Mouse (Mus musculus): ENCODE measurements around the gene Olfr354.

DNA sequence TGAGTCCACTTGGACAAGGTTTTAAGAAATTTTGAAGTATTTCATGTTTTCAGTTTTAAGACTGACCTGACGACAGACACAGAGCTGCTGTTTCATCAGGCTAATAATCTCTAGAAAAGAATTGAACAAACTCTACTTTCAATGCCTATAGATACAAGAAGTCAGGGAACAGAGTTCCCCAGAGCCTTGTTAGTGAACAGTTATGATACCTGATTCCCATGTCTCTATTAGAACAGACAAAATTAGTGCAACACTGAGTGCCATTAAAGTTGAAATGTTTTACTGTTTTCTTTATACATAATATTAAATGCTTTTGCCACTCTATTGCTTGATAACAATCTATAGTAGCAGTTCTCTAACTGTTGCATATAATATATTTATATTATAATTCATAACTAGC lies 42.9 kb upstream of the Olfr354 start, which contains the start of gene Olfr351:
- no peak for TF ChIP-seq GATA1 (IDR thresholded peaks at IDR 0.05; ENCODE audit: borderline replicate concordance, low read length)
- no peak for TF ChIP-seq FLI1 (IDR thresholded peaks at IDR 0.05; ENCODE audit: low read length)

All from megakaryocyte, embryonic 14.5 days (primary cell).